Mouse (Mus musculus) cortical plate, adult 2 months (tissue): ENCODE data around the gene Clock.

Source experiments
- CTCF ChIP-seq: fragments of 200-500 bp; IDR thresholded peaks from 2 replicates; pipeline ENCODE4 v1.5.1; 2011; ENCODE audit warnings: mild to moderate bottlenecking, control low read depth, low read length; ENCODE audit not compliant: insufficient read depth; ENCODE audit errors: extremely low read depth
- POLR2A ChIP-seq: fragments of 200-500 bp; IDR thresholded peaks from 2 replicates; pipeline ENCODE4 v1.6.1; 2011; ENCODE audit warnings: mild to moderate bottlenecking, low read length, control low read depth; ENCODE audit not compliant: insufficient read depth; ENCODE audit errors: extremely low read depth

GRCm38 (mm10) chr5:76351537-76351936, 46.9 kb upstream of the Clock start:
- TF ChIP-seq CTCF (no peak), POLR2A (no peak)
